Mouse (Mus musculus) testis, adult 2 months (tissue): ENCODE results near the gene Lztfl1.

Experiments
- CTCF ChIP-seq: fragments of 200-500 bp; IDR thresholded peaks from 2 replicates; pipeline ENCODE4 v1.5.1; 2012; ENCODE audit warnings: low read depth, mild to moderate bottlenecking, inconsistent platforms, low read length, moderate library complexity; ENCODE audit not compliant: control insufficient read depth, insufficient read depth, insufficient replicate concordance
- POLR2A ChIP-seq: fragments of 200-500 bp; IDR thresholded peaks from 2 replicates; pipeline ENCODE4 v1.6.1; 2012; ENCODE audit warnings: low read depth, mild to moderate bottlenecking, inconsistent platforms, low read length, moderate library complexity; ENCODE audit not compliant: control insufficient read depth

GRCm38 (mm10) chr9:123651369-123651768 is 66.1 kb downstream of the Lztfl1 start:
- no peak for TF ChIP-seq CTCF
- no peak for TF ChIP-seq POLR2A
